Mouse (Mus musculus): ENCODE data around the gene Olfm4.

GRCm38 (mm10) chr14:80007686-80008085, 23.8 kb downstream of the Olfm4 start:
- TF ChIP-seq POLR2A (IDR thresholded peaks at IDR 0.05; ENCODE audit: extremely low read depth, insufficient read depth, low read length) (no peak), CTCF (IDR thresholded peaks at IDR 0.05; ENCODE audit: low read depth, low read length) (no peak)

All from liver, adult 2 months (tissue).